Mouse (Mus musculus) hindbrain, embryonic 11.5 days (tissue): ENCODE data around the gene Ino80. TPM values are rescaled to one million over a fixed set of nuclear protein-coding genes. Genes with fewer than 3 reads are reported as not detected.

Source experiments
- ATAC-seq: fragments of 200-750 bp; cut with Nextera tagmentation; 2 replicates; pipeline ENCODE4 v1.8.0; 2017; ENCODE audit warnings: mild to moderate bottlenecking, moderate TSS enrichment, moderate library complexity; ENCODE audit not compliant: low FRiP score
- DNase-seq: peaks from one replicate; pipeline ENCODE4 v3.0.0-alpha.2; 2015; ENCODE audit warnings: low spot score
- H3K27ac ChIP-seq: fragments of 300-500 bp; sonication (generic); 2 replicates; pipeline ENCODE4 v1.5.1; 2014; ENCODE audit warnings: mild to moderate bottlenecking, low read depth, low read length
- H3K27me3 ChIP-seq: fragments of 300-500 bp; sonication (generic); 2 replicates; pipeline ENCODE4 v1.6.1; 2014; ENCODE audit warnings: mild to moderate bottlenecking, low read length, moderate library complexity, mixed read lengths; ENCODE audit not compliant: control insufficient read depth, insufficient read depth
- H3K36me3 ChIP-seq: fragments of 300-500 bp; sonication (generic); 2 replicates; pipeline ENCODE4 v1.6.1; 2014; ENCODE audit warnings: mild to moderate bottlenecking, low read length, moderate library complexity, mixed read lengths; ENCODE audit not compliant: control insufficient read depth, insufficient read depth
- H3K4me1 ChIP-seq: fragments of 300-500 bp; sonication (generic); replicated peaks from 2 replicates; pipeline ENCODE4 v1.6.1; 2014; ENCODE audit warnings: low read length, mixed read lengths; ENCODE audit not compliant: control insufficient read depth, insufficient read depth
- H3K4me2 ChIP-seq: fragments of 300-500 bp; sonication (generic); replicated peaks from 2 replicates; pipeline ENCODE4 v1.6.1; 2014; ENCODE audit warnings: mild to moderate bottlenecking, low read depth, low read length
- H3K4me3 ChIP-seq: fragments of 300-500 bp; sonication (generic); 2 replicates; pipeline ENCODE4 v1.5.1; 2014; ENCODE audit warnings: low read depth, low read length
- H3K9ac ChIP-seq: fragments of 300-500 bp; sonication (generic); 2 replicates; pipeline ENCODE4 v1.6.1; 2014; ENCODE audit warnings: low read depth, low read length
- H3K9me3 ChIP-seq: fragments of 300-500 bp; sonication (generic); 2 replicates; pipeline ENCODE4 v1.6.1; 2016; ENCODE audit warnings: low read length; ENCODE audit not compliant: control insufficient read depth
- WGBS: fragments of 180-500 bp; shearing (Covaris S2); extraction: QIAGEN DNeasy Blood & Tissue Kit; methylation state at CpG from one replicate; pipeline ENCODE4 v1.1.7; 2014; 5-methylcytosine and 5-hydroxymethylcytosine counted together
- polyA plus RNA-seq: library from polyadenylated mRNA; unstranded; fragments of >200 nt; fragmentation: Nextera tagmentation; extraction: Ambion mirVana; gene quantifications from 2 replicates; pipeline ENCODE4 v1.2.1, GENCODE M21; 2014

Gene Ino80
- polyA plus RNA-seq, 1 experiment from 2014 or later: 5.6 TPM

DNA sequence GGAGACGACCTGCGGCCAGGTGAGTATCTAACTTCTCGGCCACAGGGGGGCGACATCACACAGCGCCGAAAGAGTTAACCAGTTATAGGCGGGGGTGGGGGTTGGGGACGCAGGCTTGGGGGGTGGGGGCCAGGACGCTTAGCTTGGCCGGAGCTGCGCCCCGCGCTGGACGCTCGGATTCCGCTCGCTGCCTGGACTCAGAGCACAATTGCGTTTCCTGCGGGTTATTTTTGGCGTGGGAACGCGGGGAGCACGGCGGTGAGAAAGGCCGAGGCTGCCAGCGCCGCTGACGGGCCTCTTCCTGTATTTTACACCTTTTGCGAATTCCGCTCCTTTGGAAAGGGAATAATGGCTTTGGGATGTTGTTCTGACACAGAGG is 150.4 kb downstream of the Ino80 start:
- H3K9ac ChIP-seq: no peak overlapping the region
- ATAC-seq (no peak), DNase-seq (peak; percentile 59)
- no peaks in the 10 kb centered on the region for H3K36me3 ChIP-seq
- H3K4me1 ChIP-seq: peaks cover 14% of the 10 kb centered on the region
- H3K4me3 ChIP-seq: peak overlapping the region; percentile 40
- WGBS: under 1% methylated on average over 30 of the region's 30 CpGs
- no peaks in the 10 kb centered on the region for H3K9me3 ChIP-seq
- H3K4me2 ChIP-seq: peak overlapping the region; percentile 50
- H3K27ac ChIP-seq: no peak overlapping the region
- peaks cover 89% of the 10 kb centered on the region for H3K27me3 ChIP-seq

DNA sequence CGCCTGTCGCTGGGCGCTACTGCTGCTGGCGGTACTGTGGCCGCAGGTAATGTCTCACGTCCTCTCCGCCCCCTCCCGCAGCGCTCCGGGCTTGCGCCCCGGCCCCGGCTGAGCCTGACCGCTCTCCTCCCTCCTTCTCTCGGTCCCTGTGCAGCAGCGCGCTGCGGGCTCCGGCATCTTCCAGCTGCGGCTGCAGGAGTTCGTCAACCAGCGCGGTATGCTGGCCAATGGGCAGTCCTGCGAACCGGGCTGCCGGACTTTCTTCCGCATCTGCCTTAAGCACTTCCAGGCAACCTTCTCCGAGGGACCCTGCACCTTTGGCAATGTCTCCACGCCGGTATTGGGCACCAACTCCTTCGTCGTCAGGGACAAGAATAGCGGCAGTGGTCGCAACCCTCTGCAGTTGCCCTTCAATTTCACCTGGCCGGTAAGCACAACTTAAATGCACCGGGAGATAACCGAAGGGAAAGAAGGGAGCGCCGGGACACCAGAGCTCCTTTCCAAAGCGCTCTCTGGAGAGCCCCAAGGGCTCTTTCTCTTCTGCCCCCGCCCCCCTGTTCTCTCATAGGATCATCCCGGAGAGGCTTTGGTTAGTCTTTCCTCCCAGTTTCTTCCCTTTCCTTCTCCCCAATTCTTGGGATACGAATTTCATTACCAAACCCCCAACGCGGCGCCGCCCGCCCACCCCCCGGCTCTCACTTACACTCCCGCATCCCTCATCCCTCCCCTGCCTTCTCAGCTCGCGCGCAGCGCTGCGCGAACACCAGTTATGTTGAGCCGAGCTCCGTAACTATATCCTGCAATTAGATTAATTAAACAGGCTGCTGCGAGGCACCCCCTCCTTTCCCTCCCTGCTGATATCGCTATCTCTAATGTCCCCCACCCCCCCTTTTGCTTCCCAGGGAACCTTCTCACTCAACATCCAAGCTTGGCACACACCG is 151.1 kb downstream of the Ino80 start:
- under 1% methylated on average over 56 of the region's 61 CpGs for WGBS
- Histone ChIP-seq H3K4me2 (peak overlapping the region; percentile 50), H3K27ac (no peak overlapping the region), H3K36me3 (no peaks in the 10 kb centered on the region), H3K27me3 (peaks cover 94% of the 10 kb centered on the region), H3K9ac (0 out of 2 replicates have a peak overlapping the region, but pooled peaks have one; percentile 11), H3K9me3 (no peaks in the 10 kb centered on the region), H3K4me1 (peaks cover 17% of the 10 kb centered on the region), H3K4me3 (peak overlapping the region; percentile 40)
- DNase-seq (peak; percentile 60), ATAC-seq (no peak)

DNA sequence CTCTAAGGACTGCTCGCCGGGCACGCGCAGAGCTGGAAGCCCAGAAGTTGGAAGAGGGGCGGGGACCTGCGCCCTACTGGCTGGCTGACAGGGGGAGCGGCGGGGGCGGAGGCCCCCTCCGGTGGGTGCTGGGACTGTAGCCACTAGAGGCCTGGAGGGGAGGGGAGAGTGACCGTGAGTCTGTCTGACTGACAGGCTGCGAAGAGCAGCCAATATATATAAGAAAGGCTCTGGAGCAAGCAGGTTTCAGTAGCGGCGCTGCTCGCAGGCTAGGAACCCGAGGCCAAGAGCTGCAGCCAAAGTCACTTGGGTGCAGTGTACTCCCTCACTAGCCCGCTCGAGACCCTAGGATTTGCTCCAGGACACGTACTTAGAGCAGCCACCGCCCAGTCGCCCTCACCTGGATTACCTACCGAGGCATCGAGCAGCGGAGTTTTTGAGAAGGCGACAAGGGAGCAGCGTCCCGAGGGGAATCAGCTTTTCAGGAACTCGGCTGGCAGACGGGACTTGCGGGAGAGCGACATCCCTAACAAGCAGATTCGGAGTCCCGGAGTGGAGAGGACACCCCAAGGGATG is 151.8 kb downstream of the Ino80 start, which contains the start of gene Dll4:
Gene Dll4, plus strand, starts transcription at position 217 of the 576 bp plus-strand sequence.
- Histone ChIP-seq H3K9me3 (no peaks in the 10 kb centered on the region), H3K4me3 (peak within 1 kb of the TSS; percentile 40), H3K4me2 (peak within 1 kb of the TSS; percentile 50), H3K27me3 (peaks cover 95% of the 10 kb centered on the region), H3K36me3 (no peaks in the 10 kb centered on the region), H3K9ac (0 out of 2 replicates have a peak within 1 kb of the TSS, but pooled peaks have one; percentile 11), H3K27ac (no peak within 1 kb of the TSS), H3K4me1 (peaks cover 17% of the 10 kb centered on the region)
- ATAC-seq (peak; percentile 15; the same call in 1 of the 2 replicates), DNase-seq (peak; percentile 61)
- under 1% methylated on average over 33 of the region's 33 CpGs for WGBS

DNA sequence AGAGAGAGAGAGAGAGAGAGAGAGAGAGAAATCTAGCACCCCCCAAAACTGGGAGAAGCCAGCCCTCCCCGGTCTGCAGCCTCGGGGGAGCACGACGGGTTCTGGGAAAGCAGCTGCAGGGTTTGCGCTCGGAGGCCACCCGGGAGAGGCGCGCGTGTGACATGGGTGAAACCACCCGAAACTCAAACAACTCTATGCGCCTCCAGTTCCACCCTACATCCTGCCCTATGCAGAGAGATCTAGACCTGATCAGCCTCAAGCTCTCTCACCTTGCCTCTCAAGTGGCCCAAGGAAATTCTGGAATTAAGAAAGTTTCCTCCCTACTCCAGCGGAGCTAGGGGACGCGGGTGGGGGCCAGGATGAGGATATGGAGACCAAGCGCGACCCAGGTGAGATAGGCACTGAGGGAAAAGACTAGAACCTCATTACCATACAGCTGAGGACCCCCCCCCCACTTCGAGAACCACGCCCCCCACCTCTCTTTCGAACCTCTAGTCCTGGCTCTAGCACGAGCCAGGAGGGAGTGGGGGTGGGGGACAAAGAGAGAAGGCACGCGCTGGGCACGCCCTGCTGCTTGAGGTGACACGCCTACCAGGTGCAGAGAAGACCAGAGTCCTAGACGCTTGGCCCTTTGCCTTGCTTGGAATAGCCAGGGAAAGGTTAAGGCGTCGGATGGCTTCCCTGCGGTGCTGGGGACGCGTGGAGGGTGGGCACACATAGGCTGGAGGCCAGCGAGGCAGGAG is 152.7 kb downstream of the Ino80 start:
- Histone ChIP-seq H3K27ac (no peak overlapping the region), H3K9ac (no peak overlapping the region), H3K4me2 (peak overlapping the region; percentile 25), H3K36me3 (no peaks in the 10 kb centered on the region), H3K4me1 (peaks cover 17% of the 10 kb centered on the region), H3K4me3 (peak overlapping the region; percentile 13; the same call in 1 of the 2 replicates), H3K9me3 (no peaks in the 10 kb centered on the region), H3K27me3 (peaks cover 94% of the 10 kb centered on the region)
- WGBS: under 1% methylated on average over 32 of the region's 32 CpGs
- DNase-seq: no peak
- no peak for ATAC-seq

DNA sequence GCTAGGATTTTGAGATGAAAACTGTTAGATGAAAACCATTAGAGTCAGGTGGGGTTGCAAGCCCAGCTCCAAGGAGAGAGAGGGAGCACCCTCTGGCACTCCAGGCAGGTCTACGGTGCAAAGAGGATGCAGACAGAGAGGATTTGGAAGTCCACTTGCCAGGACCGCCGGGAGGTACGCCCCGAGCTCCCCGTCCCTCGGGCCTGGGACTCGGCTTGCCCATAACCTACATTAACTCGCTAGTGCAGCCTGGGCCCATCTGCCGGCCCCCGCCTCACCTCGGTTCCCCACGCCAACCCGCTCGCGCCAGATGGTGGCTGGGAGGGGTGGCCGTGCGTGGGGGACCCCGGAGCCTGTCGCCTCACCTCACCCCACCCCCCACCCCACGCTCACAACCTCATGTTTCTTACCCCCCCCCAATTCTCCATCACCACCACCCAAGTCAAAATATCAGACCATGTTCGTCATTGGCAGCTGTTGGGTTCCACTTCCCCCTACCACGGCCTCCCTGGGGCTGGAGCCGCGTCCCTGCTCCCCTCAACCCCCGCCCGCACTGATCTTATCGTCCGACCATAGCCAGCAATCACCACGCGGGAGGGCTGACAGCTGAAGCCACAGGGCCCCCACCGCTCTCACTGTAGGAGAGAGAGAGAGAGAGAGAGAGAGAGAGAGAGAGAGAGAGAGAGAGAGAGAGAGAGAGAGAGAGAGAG is 153.5 kb downstream of the Ino80 start:
- Histone ChIP-seq H3K4me2 (peak overlapping the region; percentile 18; the same call in 1 of the 2 replicates), H3K9me3 (no peaks in the 10 kb centered on the region), H3K4me1 (peaks cover 17% of the 10 kb centered on the region), H3K4me3 (peak overlapping the region; percentile 13; the same call in 1 of the 2 replicates), H3K36me3 (no peaks in the 10 kb centered on the region), H3K9ac (no peak overlapping the region), H3K27ac (no peak overlapping the region), H3K27me3 (peaks cover 93% of the 10 kb centered on the region)
- no peak for ATAC-seq
- WGBS: under 1% methylated on average over 31 of the region's 32 CpGs
- peak; percentile 35 for DNase-seq

Other genes with a start within 250 kb of the Ino80 start
- 0.23 TPM in 1 of 2 replicates, not detected in the other for gene Ppp1r14d, start 247.8 kb downstream of the Ino80 start, polyA plus RNA-seq
- 4.1 and 4.6 TPM in 2 replicates for gene Spint1, start 240.3 kb downstream of the Ino80 start, polyA plus RNA-seq
- 3.1 and 3.5 TPM in 2 replicates for gene Rhov, start 206.4 kb downstream of the Ino80 start, polyA plus RNA-seq
- 8.5 and 10.9 TPM in 2 replicates for gene Vps18, start 188.9 kb downstream of the Ino80 start, polyA plus RNA-seq
- gene Dll4, start 151.9 kb downstream of the Ino80 start, polyA plus RNA-seq: 2.7 and 2.9 TPM in 2 replicates
- gene Chac1, start 126.5 kb downstream of the Ino80 start, polyA plus RNA-seq: 0.46 and 1.4 TPM in 2 replicates
- gene Exd1, start 69.9 kb upstream of the Ino80 start, polyA plus RNA-seq: 0.40 and 0.49 TPM in 2 replicates
- gene Chp1, start 70.0 kb upstream of the Ino80 start, polyA plus RNA-seq: 62.3 and 69.6 TPM in 2 replicates
- gene Nusap1, start 140.6 kb upstream of the Ino80 start, polyA plus RNA-seq: 87.1 and 89.1 TPM in 2 replicates
- 30.7 and 33.2 TPM in 2 replicates for gene Oip5, start 140.8 kb upstream of the Ino80 start, polyA plus RNA-seq
- 42.1 TPM in 2 replicates for gene Ndufaf1, start 185.1 kb upstream of the Ino80 start, polyA plus RNA-seq
- gene Rtf1, start 197.4 kb upstream of the Ino80 start, polyA plus RNA-seq: 32.5 and 40.8 TPM in 2 replicates